Mouse (Mus musculus): ENCODE data around the gene Olfr1024. TPM values are rescaled to one million over a fixed set of nuclear protein-coding genes. Genes with fewer than 3 reads are reported as not detected.

The Olfr1024 gene
- not detected in 2 replicates for polyA plus RNA-seq (2014; fragmentation: Nextera tagmentation; extraction: Ambion mirVana)

- no peak within 1 kb of the TSS for H3K27ac ChIP-seq (ENCODE audit: low read depth, low read length)
- no peak within 1 kb of the TSS for H3K4me3 ChIP-seq (ENCODE audit: low read depth, low read length)
- H3K9ac ChIP-seq (ENCODE audit: low read length), result no peak within 1 kb of the TSS
- H3K4me2 ChIP-seq (ENCODE audit: low read depth, low read length, severe bottlenecking), result no peak within 1 kb of the TSS
- H3K4me1 ChIP-seq (replicated peaks; ENCODE audit: control insufficient read depth, insufficient read depth, low read length), result no peaks in the 10 kb centered on the region
- ATAC-seq (replicated peaks; ENCODE audit: low FRiP score) (no peak), DNase-seq (ENCODE audit: low spot score) (no peak)
- H3K9me3 ChIP-seq (ENCODE audit: control insufficient read depth, low read length), result no peaks in the 10 kb centered on the region
- H3K36me3 ChIP-seq (ENCODE audit: control insufficient read depth, insufficient read depth, low read length), result no peaks in the 10 kb centered on the region
- 86% methylated on average over 3 of the region's 3 CpGs for WGBS
- H3K27me3 ChIP-seq (ENCODE audit: control insufficient read depth, insufficient read depth, low read length), result no peaks in the 10 kb centered on the region
Measured at GRCm38 (mm10) chr2:85904952-85905351, at the start of gene Olfr1024. Gene Olfr1024, minus strand, starts transcription at chr2:85905052.

- no peak within 1 kb of the TSS for H3K27ac ChIP-seq (ENCODE audit: low read depth, low read length)
- H3K4me3 ChIP-seq (ENCODE audit: low read depth, low read length), result no peak within 1 kb of the TSS
- H3K9me3 ChIP-seq (ENCODE audit: control insufficient read depth, low read length), result no peaks in the 10 kb centered on the region
- no peaks in the 10 kb centered on the region for H3K36me3 ChIP-seq (ENCODE audit: control insufficient read depth, insufficient read depth, low read length)
- no peak within 1 kb of the TSS for H3K4me2 ChIP-seq (ENCODE audit: low read depth, low read length, severe bottlenecking)
- no peak within 1 kb of the TSS for H3K9ac ChIP-seq (ENCODE audit: low read length)
- no peak for DNase-seq (ENCODE audit: low spot score)
- H3K27me3 ChIP-seq (ENCODE audit: control insufficient read depth, insufficient read depth, low read length), result no peaks in the 10 kb centered on the region
- no peaks in the 10 kb centered on the region for H3K4me1 ChIP-seq (replicated peaks; ENCODE audit: control insufficient read depth, insufficient read depth, low read length)
- 83% methylated on average over 1 of the region's 1 CpGs for WGBS
- no peak for ATAC-seq (replicated peaks; ENCODE audit: low FRiP score)
Measured at GRCm38 (mm10) chr2:85950137-85950536, 45.3 kb upstream of the Olfr1024 start, which contains the start of gene Olfr1028. Gene Olfr1028, plus strand, starts transcription at chr2:85950437.

GRCm38 (mm10) chr2:85921258-85921657 lies 16.4 kb upstream of the Olfr1024 start, which contains the start of gene Olfr1026:
Gene Olfr1026, plus strand, starts transcription at chr2:85921558.
- ATAC-seq (replicated peaks; ENCODE audit: low FRiP score) (no peak), DNase-seq (ENCODE audit: low spot score) (no peak)
- no peaks in the 10 kb centered on the region for H3K36me3 ChIP-seq (ENCODE audit: control insufficient read depth, insufficient read depth, low read length)

DNA sequence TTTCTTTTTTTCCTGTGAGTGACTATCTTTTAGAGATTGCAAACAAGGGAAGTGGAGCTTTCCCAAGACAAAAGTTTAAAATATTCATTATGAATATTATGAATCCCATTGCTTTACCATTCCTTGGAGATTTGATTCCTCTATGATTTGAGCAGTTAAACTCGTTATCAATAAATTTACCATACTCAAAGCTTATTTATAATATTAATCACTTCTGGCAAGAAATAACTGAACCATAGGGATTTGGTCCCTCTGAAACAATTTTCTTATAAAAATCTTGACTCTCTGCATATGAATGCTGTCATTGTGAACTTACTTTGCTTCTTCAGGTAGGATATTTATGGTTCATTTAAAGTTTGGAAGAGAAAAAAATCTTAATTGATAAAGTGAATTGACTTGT lies 10.0 kb upstream of the Olfr1024 start, which contains the start of gene Olfr1025-ps1:
Gene Olfr1025-ps1 (plus strand): TSS at position 301 of the 400 bp plus-strand sequence.
- WGBS, result 72% methylated on average over 1 of the region's 1 CpGs
- Histone ChIP-seq H3K4me1 (replicated peaks; ENCODE audit: control insufficient read depth, insufficient read depth, low read length) (no peaks in the 10 kb centered on the region), H3K36me3 (ENCODE audit: control insufficient read depth, insufficient read depth, low read length) (no peaks in the 10 kb centered on the region), H3K27me3 (ENCODE audit: control insufficient read depth, insufficient read depth, low read length) (no peaks in the 10 kb centered on the region), H3K4me3 (ENCODE audit: low read depth, low read length) (no peak within 1 kb of the TSS), H3K9ac (ENCODE audit: low read length) (no peak within 1 kb of the TSS), H3K4me2 (ENCODE audit: low read depth, low read length, severe bottlenecking) (no peak within 1 kb of the TSS), H3K27ac (ENCODE audit: low read depth, low read length) (no peak within 1 kb of the TSS), H3K9me3 (ENCODE audit: control insufficient read depth, low read length) (no peaks in the 10 kb centered on the region)
- ATAC-seq (replicated peaks; ENCODE audit: low FRiP score) (no peak), DNase-seq (ENCODE audit: low spot score) (no peak)

More at GRCm38 (mm10) chr2:85921258-85921657, 16.4 kb upstream of the Olfr1024 start, which contains the start of gene Olfr1026:
- no peak within 1 kb of the TSS for H3K4me2 ChIP-seq (ENCODE audit: low read depth, low read length, severe bottlenecking)
- H3K27me3 ChIP-seq (ENCODE audit: control insufficient read depth, insufficient read depth, low read length), result no peaks in the 10 kb centered on the region
- 90% methylated on average over 3 of the region's 3 CpGs for WGBS
- H3K9ac ChIP-seq (ENCODE audit: low read length), result no peak within 1 kb of the TSS
- H3K4me1 ChIP-seq (replicated peaks; ENCODE audit: control insufficient read depth, insufficient read depth, low read length), result no peaks in the 10 kb centered on the region
- H3K27ac ChIP-seq (ENCODE audit: low read depth, low read length), result no peak within 1 kb of the TSS
- H3K9me3 ChIP-seq (ENCODE audit: control insufficient read depth, low read length), result no peaks in the 10 kb centered on the region
- no peak within 1 kb of the TSS for H3K4me3 ChIP-seq (ENCODE audit: low read depth, low read length)

GRCm38 (mm10) chr2:85913197-85913596 lies 8.3 kb upstream of the Olfr1024 start:
- H3K36me3 ChIP-seq (ENCODE audit: control insufficient read depth, insufficient read depth, low read length), result no peaks in the 10 kb centered on the region
- no peak for DNase-seq (ENCODE audit: low spot score)
- H3K27me3 ChIP-seq (ENCODE audit: control insufficient read depth, insufficient read depth, low read length), result no peaks in the 10 kb centered on the region
- H3K4me3 ChIP-seq (ENCODE audit: low read depth, low read length), result no peak overlapping the region
- no peak overlapping the region for H3K27ac ChIP-seq (ENCODE audit: low read depth, low read length)
- no peaks in the 10 kb centered on the region for H3K9me3 ChIP-seq (ENCODE audit: control insufficient read depth, low read length)
- H3K4me2 ChIP-seq (ENCODE audit: low read depth, low read length, severe bottlenecking), result no peak overlapping the region
- no peak overlapping the region for H3K9ac ChIP-seq (ENCODE audit: low read length)
- no peaks in the 10 kb centered on the region for H3K4me1 ChIP-seq (replicated peaks; ENCODE audit: control insufficient read depth, insufficient read depth, low read length)
- no peak for ATAC-seq (replicated peaks; ENCODE audit: low FRiP score)

DNA sequence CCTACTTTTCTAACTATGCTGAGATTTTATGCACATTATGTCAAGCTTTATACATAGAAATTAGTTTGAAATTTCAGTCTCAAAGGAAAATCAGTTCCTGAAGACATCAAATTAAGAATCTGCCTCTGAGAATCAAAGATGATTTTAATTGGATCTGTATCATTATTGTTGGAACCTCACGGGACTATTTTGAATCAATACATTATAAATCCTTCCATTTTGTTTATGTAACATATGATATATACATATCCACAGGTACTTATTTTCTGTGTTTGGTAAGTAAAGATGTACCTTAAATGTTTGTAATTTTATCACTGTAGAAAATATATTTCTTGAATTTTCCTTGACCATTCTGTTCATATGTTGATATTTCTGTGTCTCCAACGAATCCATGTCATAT lies 19.5 kb downstream of the Olfr1024 start, which contains the start of gene Olfr1023:
Gene Olfr1023 (plus strand): TSS at position 301 of the 400 bp plus-strand sequence.
- Histone ChIP-seq H3K4me1 (replicated peaks; ENCODE audit: control insufficient read depth, insufficient read depth, low read length) (no peaks in the 10 kb centered on the region), H3K9me3 (ENCODE audit: control insufficient read depth, low read length) (no peaks in the 10 kb centered on the region), H3K9ac (ENCODE audit: low read length) (no peak within 1 kb of the TSS), H3K36me3 (ENCODE audit: control insufficient read depth, insufficient read depth, low read length) (no peaks in the 10 kb centered on the region), H3K4me3 (ENCODE audit: low read depth, low read length) (no peak within 1 kb of the TSS), H3K27ac (ENCODE audit: low read depth, low read length) (no peak within 1 kb of the TSS), H3K27me3 (ENCODE audit: control insufficient read depth, insufficient read depth, low read length) (no peaks in the 10 kb centered on the region), H3K4me2 (ENCODE audit: low read depth, low read length, severe bottlenecking) (no peak within 1 kb of the TSS)
- DNase-seq (ENCODE audit: low spot score), result no peak
- no peak for ATAC-seq (replicated peaks; ENCODE audit: low FRiP score)
- 84% methylated on average over 2 of the region's 2 CpGs for WGBS

DNA sequence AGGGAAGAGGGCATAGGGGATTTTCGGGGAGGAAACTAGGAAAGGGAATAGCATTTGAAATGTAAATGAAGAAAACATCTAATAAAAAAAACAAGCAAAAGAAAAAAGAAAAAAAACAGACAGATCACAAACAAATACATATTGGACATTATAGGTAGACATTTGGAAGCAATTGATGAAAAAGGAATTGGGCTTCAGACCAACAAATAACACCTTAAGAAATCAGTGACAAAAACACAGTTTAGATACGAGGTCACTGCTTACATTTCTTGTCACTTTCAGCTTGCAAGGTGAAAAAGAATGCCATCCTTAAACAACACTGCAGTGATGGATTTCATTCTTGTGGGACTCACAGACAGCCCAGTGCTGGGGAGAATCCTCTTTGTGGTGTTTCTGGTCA lies 36.6 kb downstream of the Olfr1024 start, which contains the start of gene Olfr1022:
Gene Olfr1022 (plus strand): TSS at position 301 of the 400 bp plus-strand sequence.
- ATAC-seq (replicated peaks; ENCODE audit: low FRiP score), result no peak
- no peak for DNase-seq (ENCODE audit: low spot score)
- H3K27me3 ChIP-seq (ENCODE audit: control insufficient read depth, insufficient read depth, low read length), result no peaks in the 10 kb centered on the region
- no peak within 1 kb of the TSS for H3K27ac ChIP-seq (ENCODE audit: low read depth, low read length)
- no peak within 1 kb of the TSS for H3K9ac ChIP-seq (ENCODE audit: low read length)
- H3K4me3 ChIP-seq (ENCODE audit: low read depth, low read length), result no peak within 1 kb of the TSS
- H3K4me2 ChIP-seq (ENCODE audit: low read depth, low read length, severe bottlenecking), result no peak within 1 kb of the TSS
- H3K4me1 ChIP-seq (replicated peaks; ENCODE audit: control insufficient read depth, insufficient read depth, low read length), result no peaks in the 10 kb centered on the region
- H3K36me3 ChIP-seq (ENCODE audit: control insufficient read depth, insufficient read depth, low read length), result no peaks in the 10 kb centered on the region
- H3K9me3 ChIP-seq (ENCODE audit: control insufficient read depth, low read length), result no peaks in the 10 kb centered on the region
- 66% methylated on average over 2 of the region's 2 CpGs for whole genome bisulfite sequencing

Other genes starting within 250 kb of the Olfr1024 start
- not detected in 2 replicates for gene Olfr154, start 240.6 kb downstream of the Olfr1024 start, polyA plus RNA-seq (2014; fragmentation: Nextera tagmentation; extraction: Ambion mirVana)
- not detected in 2 replicates for gene Olfr1006, start 226.3 kb downstream of the Olfr1024 start, polyA plus RNA-seq (2014; fragmentation: Nextera tagmentation; extraction: Ambion mirVana)
- gene Olfr1008, start 215.6 kb downstream of the Olfr1024 start, polyA plus RNA-seq (2014; fragmentation: Nextera tagmentation; extraction: Ambion mirVana), result not detected in 2 replicates
- not detected in 2 replicates for gene Olfr1009, start 189.6 kb downstream of the Olfr1024 start, polyA plus RNA-seq (2014; fragmentation: Nextera tagmentation; extraction: Ambion mirVana)
- not detected in 2 replicates for gene Olfr1012, start 142.3 kb downstream of the Olfr1024 start, polyA plus RNA-seq (2014; fragmentation: Nextera tagmentation; extraction: Ambion mirVana)
- gene Olfr1013, start 138.0 kb downstream of the Olfr1024 start, polyA plus RNA-seq (2014; fragmentation: Nextera tagmentation; extraction: Ambion mirVana), result not detected in 2 replicates
- gene Olfr1014, start 132.3 kb downstream of the Olfr1024 start, polyA plus RNA-seq (2014; fragmentation: Nextera tagmentation; extraction: Ambion mirVana), result not detected in 2 replicates
- gene Olfr1015, start 123.0 kb downstream of the Olfr1024 start, polyA plus RNA-seq (2014; fragmentation: Nextera tagmentation; extraction: Ambion mirVana), result not detected in 2 replicates
- not detected in 2 replicates for gene Olfr1016, start 102.5 kb downstream of the Olfr1024 start, polyA plus RNA-seq (2014; fragmentation: Nextera tagmentation; extraction: Ambion mirVana)
- not detected in 2 replicates for gene Olfr1018, start 86.6 kb downstream of the Olfr1024 start, polyA plus RNA-seq (2014; fragmentation: Nextera tagmentation; extraction: Ambion mirVana)
- gene Olfr1019, start 59.6 kb downstream of the Olfr1024 start, polyA plus RNA-seq (2014; fragmentation: Nextera tagmentation; extraction: Ambion mirVana), result not detected in 2 replicates
- not detected in 2 replicates for gene Olfr1020, start 58.0 kb downstream of the Olfr1024 start, polyA plus RNA-seq (2014; fragmentation: Nextera tagmentation; extraction: Ambion mirVana)
- not detected in 2 replicates for gene Olfr1022, start 36.5 kb downstream of the Olfr1024 start, polyA plus RNA-seq (2014; fragmentation: Nextera tagmentation; extraction: Ambion mirVana)
- gene Olfr1023, start 19.4 kb downstream of the Olfr1024 start, polyA plus RNA-seq (2014; fragmentation: Nextera tagmentation; extraction: Ambion mirVana), result not detected in 2 replicates
- not detected in 2 replicates for gene Olfr1025-ps1, start 10.1 kb upstream of the Olfr1024 start, polyA plus RNA-seq (2014; fragmentation: Nextera tagmentation; extraction: Ambion mirVana)
- gene Olfr1026, start 16.5 kb upstream of the Olfr1024 start, polyA plus RNA-seq (2014; fragmentation: Nextera tagmentation; extraction: Ambion mirVana), result not detected in 2 replicates
- gene Olfr1028, start 45.4 kb upstream of the Olfr1024 start, polyA plus RNA-seq (2014; fragmentation: Nextera tagmentation; extraction: Ambion mirVana), result not detected in 2 replicates
- gene Olfr1029, start 68.8 kb upstream of the Olfr1024 start, polyA plus RNA-seq (2014; fragmentation: Nextera tagmentation; extraction: Ambion mirVana), result not detected in 2 replicates
- gene Olfr1030, start 74.2 kb upstream of the Olfr1024 start, polyA plus RNA-seq (2014; fragmentation: Nextera tagmentation; extraction: Ambion mirVana), result not detected in 2 replicates
- gene Olfr1031, start 85.3 kb upstream of the Olfr1024 start, polyA plus RNA-seq (2014; fragmentation: Nextera tagmentation; extraction: Ambion mirVana), result not detected in 2 replicates
- not detected in 2 replicates for gene Olfr1032, start 100.5 kb upstream of the Olfr1024 start, polyA plus RNA-seq (2014; fragmentation: Nextera tagmentation; extraction: Ambion mirVana)
- not detected in 2 replicates for gene Olfr1033, start 115.6 kb upstream of the Olfr1024 start, polyA plus RNA-seq (2014; fragmentation: Nextera tagmentation; extraction: Ambion mirVana)
- not detected in 2 replicates for gene Olfr1034, start 140.8 kb upstream of the Olfr1024 start, polyA plus RNA-seq (2014; fragmentation: Nextera tagmentation; extraction: Ambion mirVana)
- not detected in 2 replicates for gene Olfr1036, start 168.9 kb upstream of the Olfr1024 start, polyA plus RNA-seq (2014; fragmentation: Nextera tagmentation; extraction: Ambion mirVana)
- not detected in 2 replicates for gene Olfr1037, start 182.3 kb upstream of the Olfr1024 start, polyA plus RNA-seq (2014; fragmentation: Nextera tagmentation; extraction: Ambion mirVana)
- gene Olfr1039, start 230.9 kb upstream of the Olfr1024 start, polyA plus RNA-seq (2014; fragmentation: Nextera tagmentation; extraction: Ambion mirVana), result not detected in 2 replicates
- not detected in 2 replicates for gene Olfr1040, start 241.7 kb upstream of the Olfr1024 start, polyA plus RNA-seq (2014; fragmentation: Nextera tagmentation; extraction: Ambion mirVana)

Measured in forebrain, embryonic 11.5 days (tissue).